ENCODE assay signal across 8 mouse cellular contexts in the genomic region with DNA sequence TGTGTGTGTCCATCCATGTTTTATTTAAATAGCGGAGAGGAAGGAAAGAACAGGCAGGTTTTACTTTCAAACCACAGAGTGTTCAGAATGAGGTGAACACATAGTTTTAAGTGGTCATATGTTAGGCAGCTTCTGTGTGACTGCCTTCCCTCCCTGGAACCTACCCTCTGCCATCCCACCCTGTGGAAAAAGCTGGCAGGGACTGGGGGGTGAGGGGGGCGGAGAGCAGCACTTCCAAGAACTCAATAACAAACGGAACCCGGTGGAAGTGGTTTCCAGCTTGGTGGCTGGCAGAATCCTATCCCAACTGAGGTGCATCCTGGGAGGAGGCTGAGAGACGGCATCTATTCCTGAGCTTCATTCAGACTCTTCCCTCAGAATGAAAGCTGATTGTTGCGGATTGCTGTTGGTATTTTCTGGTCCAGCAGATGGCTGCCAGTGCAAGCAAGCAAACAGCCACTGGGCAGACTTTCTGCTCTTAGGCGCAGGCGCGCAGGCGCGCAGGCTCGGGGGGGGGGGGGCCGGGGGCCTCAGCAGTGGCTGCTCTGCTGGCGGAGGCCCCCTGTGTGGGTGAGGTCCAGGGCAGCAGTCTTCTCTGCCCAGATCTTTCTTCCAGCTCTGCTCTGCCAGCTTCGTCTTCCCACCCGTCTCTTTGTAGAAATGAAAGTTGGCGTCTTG. TPM values are rescaled to one million over a fixed set of nuclear protein-coding genes. Genes with fewer than 3 reads are reported as not detected.
DNase-seq lines count a peak whose midpoint lies in the region; ATAC-seq and TF ChIP-seq lines count a peak whose summit lies in the region.

No protein-coding gene starts in this region.

- H3K36me3 ChIP-seq in erythroblast, embryonic 14.5 days (ENCODE audit: control insufficient read depth) = peaks cover 72% of the 10 kb centered on the region
- no peaks in the 10 kb centered on the region for H3K36me3 ChIP-seq in limb, embryonic 14.5 days (ENCODE audit: control insufficient read depth, insufficient read depth, low read length)
- H3K36me3 ChIP-seq in midbrain, embryonic 16.5 days (ENCODE audit: control insufficient read depth, insufficient read depth, low read length) = no peaks in the 10 kb centered on the region
- no peaks in the 10 kb centered on the region for H3K36me3 ChIP-seq in stomach, postnatal 0 days (ENCODE audit: control insufficient read depth, insufficient read depth, low read length)

- 27% methylated on average over 15 of the region's 17 CpGs for WGBS in limb, embryonic 14.5 days
- WGBS in midbrain, embryonic 16.5 days = 21% methylated on average over 12 of the region's 17 CpGs
- 38% methylated on average over 16 of the region's 17 CpGs for WGBS in stomach, postnatal 0 days

- peaks cover 76% of the 10 kb centered on the region for H3K4me1 ChIP-seq in erythroblast, embryonic 14.5 days (ENCODE audit: control insufficient read depth)
- no peaks in the 10 kb centered on the region for H3K4me1 ChIP-seq in limb, embryonic 14.5 days (ENCODE audit: control insufficient read depth, insufficient read depth, low read length)
- peaks cover 4% of the 10 kb centered on the region; the same call in 1 of the 2 replicates for H3K4me1 ChIP-seq in midbrain, embryonic 16.5 days (ENCODE audit: control insufficient read depth, insufficient read depth, low read length)
- no peaks in the 10 kb centered on the region for H3K4me1 ChIP-seq in stomach, postnatal 0 days (replicated peaks; ENCODE audit: control insufficient read depth, insufficient read depth)

- TF ChIP-seq POLR2A in limb, embryonic 14.5 days (IDR thresholded peaks at IDR 0.05; ENCODE audit: borderline replicate concordance, extremely low read depth, insufficient read depth, insufficient read length) = 0 out of 2 replicates have a peak, but pooled peaks have one; percentile 19

- no peaks in the 10 kb centered on the region for H3K9me3 ChIP-seq in erythroblast, embryonic 14.5 days (ENCODE audit: control insufficient read depth, low read length)
- H3K9me3 ChIP-seq in limb, embryonic 14.5 days (ENCODE audit: control insufficient read depth, low read length) = no peaks in the 10 kb centered on the region
- no peaks in the 10 kb centered on the region for H3K9me3 ChIP-seq in midbrain, embryonic 16.5 days (replicated peaks; ENCODE audit: control insufficient read depth, low read length, poor library complexity, severe bottlenecking)
- H3K9me3 ChIP-seq in stomach, postnatal 0 days (ENCODE audit: control insufficient read depth, low read length) = no peaks in the 10 kb centered on the region

- DNase-seq in cerebellum, postnatal 10 days = peak; percentile 78 to 80
- DNase-seq in gastrocnemius, postnatal 25 days = peak; percentile 63
- peak; percentile 59 for DNase-seq in kidney, adult 9 months
- peak; percentile 67 for DNase-seq in limb, embryonic 14.5 days (ENCODE audit: low spot score)
- DNase-seq in stomach, postnatal 0 days (ENCODE audit: low spot score) = peak; percentile 62

- TF ChIP-seq EP300 in stomach, postnatal 0 days (optimal IDR thresholded peaks at IDR 0.05) = no peak

- peak overlapping the region; percentile 15 for H3K27ac ChIP-seq in limb, embryonic 14.5 days (replicated peaks; ENCODE audit: low read depth, low read length)
- H3K27ac ChIP-seq in midbrain, embryonic 16.5 days (ENCODE audit: low read length) = peak overlapping the region; percentile 83
- peak overlapping the region; percentile 46; the same call in 1 of the 2 replicates for H3K27ac ChIP-seq in stomach, postnatal 0 days (replicated peaks)

- no peaks in the 10 kb centered on the region for H3K27me3 ChIP-seq in erythroblast, embryonic 14.5 days (ENCODE audit: control insufficient read depth)
- H3K27me3 ChIP-seq in limb, embryonic 14.5 days (ENCODE audit: control insufficient read depth, insufficient read depth, low read length) = no peaks in the 10 kb centered on the region
- no peaks in the 10 kb centered on the region for H3K27me3 ChIP-seq in midbrain, embryonic 16.5 days (ENCODE audit: control insufficient read depth, insufficient read depth, low read depth, low read length)
- H3K27me3 ChIP-seq in stomach, postnatal 0 days (ENCODE audit: control insufficient read depth, insufficient read depth, low read length) = no peaks in the 10 kb centered on the region

- H3K9ac ChIP-seq in limb, embryonic 14.5 days (ENCODE audit: low read depth, low read length, severe bottlenecking) = peak overlapping the region; percentile 40
- H3K9ac ChIP-seq in midbrain, embryonic 16.5 days (ENCODE audit: low read depth, low read length) = peak overlapping the region; percentile 66; the same call in 1 of the 2 replicates
- peak overlapping the region; percentile 36 for H3K9ac ChIP-seq in stomach, postnatal 0 days (ENCODE audit: low read length)

- no peak for ATAC-seq in erythroblast, adult 5-6 weeks (replicated peaks; ENCODE audit: low FRiP score, poor library complexity, severe bottlenecking)
- ATAC-seq in limb, embryonic 14.5 days (ENCODE audit: low FRiP score, low read depth) = peak; percentile 86
- ATAC-seq in midbrain, embryonic 16.5 days = peak; percentile 89
- peak; percentile 73 for ATAC-seq in stomach, postnatal 0 days (ENCODE audit: low FRiP score, low TSS enrichment)

- TF ChIP-seq CTCF in stomach, postnatal 0 days (IDR thresholded peaks at IDR 0.05; ENCODE audit: low read depth) = peak; percentile 69

- H3K4me2 ChIP-seq in limb, embryonic 14.5 days (replicated peaks; ENCODE audit: low read depth, low read length, severe bottlenecking) = peak overlapping the region; percentile 36
- H3K4me2 ChIP-seq in midbrain, embryonic 16.5 days (ENCODE audit: low read length) = peak overlapping the region; percentile 57
- peak overlapping the region; percentile 40 for H3K4me2 ChIP-seq in stomach, postnatal 0 days (replicated peaks; ENCODE audit: low read depth)

- peak overlapping the region; percentile 81 for H3K4me3 ChIP-seq in erythroblast, embryonic 14.5 days (replicated peaks)
- H3K4me3 ChIP-seq in limb, embryonic 14.5 days (replicated peaks; ENCODE audit: low read length) = peak overlapping the region; percentile 14; the same call in 1 of the 2 replicates
- peak overlapping the region; percentile 32 for H3K4me3 ChIP-seq in midbrain, embryonic 16.5 days (ENCODE audit: low read depth, low read length)
- peak overlapping the region; percentile 34 for H3K4me3 ChIP-seq in stomach, postnatal 0 days (ENCODE audit: low read depth, low read length)

RNA-seq across cellular contexts. Expression of a gene that starts 14.3 kb away (rescaled TPM):
- 8.1 TPM in 2 replicates for polyA plus RNA-seq in erythroblast, embryonic 14.5 days (2012)
- 24.9 and 26.5 TPM in 2 replicates for total RNA-seq in erythroblast, adult 5-6 weeks (2015; ENCODE audit: low replicate concordance)
- 6.2 and 14.2 TPM in 2 replicates for total RNA-seq in erythroblast, adult 5-6 weeks (2017; ENCODE audit: low replicate concordance)
- total RNA-seq in gastrocnemius, postnatal 25 days (2021) = 10 to 100 TPM; 50.3 to 67.8 TPM
- 4.6 and 6.0 TPM in 2 replicates for polyA plus RNA-seq in limb, embryonic 14.5 days (2012; rRNA removed)
- polyA plus RNA-seq in limb, embryonic 14.5 days (2014; fragmentation: Nextera tagmentation; extraction: Ambion mirVana) = 4.2 TPM in 2 replicates
- 0.47 and 0.83 TPM in 2 replicates for polyA plus RNA-seq in midbrain, embryonic 16.5 days (2015; fragmentation: Nextera tagmentation; extraction: Ambion mirVana)
- polyA plus RNA-seq in stomach, postnatal 0 days (2015; fragmentation: Nextera tagmentation; extraction: Ambion mirVana) = 10.4 and 11.5 TPM in 2 replicates

RNA-seq across cellular contexts. Expression of a gene that starts 29.5 kb away (rescaled TPM):
- 142 and 244 TPM in 2 replicates for polyA plus RNA-seq in erythroblast, embryonic 14.5 days (2012)
- not detected in 2 replicates for total RNA-seq in erythroblast, adult 5-6 weeks (2015; ENCODE audit: low replicate concordance)
- not detected in 2 replicates for total RNA-seq in erythroblast, adult 5-6 weeks (2017; ENCODE audit: low replicate concordance)
- total RNA-seq in gastrocnemius, postnatal 25 days (2021) = not detected
- polyA plus RNA-seq in limb, embryonic 14.5 days (2012; rRNA removed) = 0.78 TPM in 1 of 2 replicates, not detected in the other
- polyA plus RNA-seq in limb, embryonic 14.5 days (2014; fragmentation: Nextera tagmentation; extraction: Ambion mirVana) = not detected in 2 replicates
- not detected in 2 replicates for polyA plus RNA-seq in midbrain, embryonic 16.5 days (2015; fragmentation: Nextera tagmentation; extraction: Ambion mirVana)
- polyA plus RNA-seq in stomach, postnatal 0 days (2015; fragmentation: Nextera tagmentation; extraction: Ambion mirVana) = not detected in 2 replicates

RNA-seq across cellular contexts. Expression of a gene that starts 29.5 kb away (rescaled TPM):
- polyA plus RNA-seq in erythroblast, embryonic 14.5 days (2012) = 56.0 and 110 TPM in 2 replicates
- 53.5 and 84.5 TPM in 2 replicates for total RNA-seq in erythroblast, adult 5-6 weeks (2015; ENCODE audit: low replicate concordance)
- total RNA-seq in erythroblast, adult 5-6 weeks (2017; ENCODE audit: low replicate concordance) = 93.1 and 317 TPM in 2 replicates
- total RNA-seq in gastrocnemius, postnatal 25 days (2021) = 100 to 1,000 TPM; 143 to 154 TPM
- 50.0 and 83.6 TPM in 2 replicates for polyA plus RNA-seq in limb, embryonic 14.5 days (2012; rRNA removed)
- 107 and 124 TPM in 2 replicates for polyA plus RNA-seq in limb, embryonic 14.5 days (2014; fragmentation: Nextera tagmentation; extraction: Ambion mirVana)
- polyA plus RNA-seq in midbrain, embryonic 16.5 days (2015; fragmentation: Nextera tagmentation; extraction: Ambion mirVana) = 66.0 and 68.5 TPM in 2 replicates
- 301 and 327 TPM in 2 replicates for polyA plus RNA-seq in stomach, postnatal 0 days (2015; fragmentation: Nextera tagmentation; extraction: Ambion mirVana)

RNA-seq across cellular contexts. Expression of a gene that starts 34.4 kb away (rescaled TPM):
- polyA plus RNA-seq in erythroblast, embryonic 14.5 days (2012) = not detected in 2 replicates
- 0.42 TPM in 1 of 2 replicates, not detected in the other for total RNA-seq in erythroblast, adult 5-6 weeks (2015; ENCODE audit: low replicate concordance)
- not detected in 2 replicates for total RNA-seq in erythroblast, adult 5-6 weeks (2017; ENCODE audit: low replicate concordance)
- total RNA-seq in gastrocnemius, postnatal 25 days (2021) = not detected
- 0.03 and 0.10 TPM in 2 replicates for polyA plus RNA-seq in limb, embryonic 14.5 days (2012; rRNA removed)
- 0.10 TPM in 1 of 2 replicates, not detected in the other for polyA plus RNA-seq in limb, embryonic 14.5 days (2014; fragmentation: Nextera tagmentation; extraction: Ambion mirVana)
- polyA plus RNA-seq in midbrain, embryonic 16.5 days (2015; fragmentation: Nextera tagmentation; extraction: Ambion mirVana) = 1.3 and 2.0 TPM in 2 replicates
- 0.27 and 0.44 TPM in 2 replicates for polyA plus RNA-seq in stomach, postnatal 0 days (2015; fragmentation: Nextera tagmentation; extraction: Ambion mirVana)

RNA-seq across cellular contexts. Expression of a gene that starts 56.6 kb away (rescaled TPM):
- polyA plus RNA-seq in erythroblast, embryonic 14.5 days (2012) = not detected in 2 replicates
- 3.7 TPM in 1 of 2 replicates, not detected in the other for total RNA-seq in erythroblast, adult 5-6 weeks (2015; ENCODE audit: low replicate concordance)
- total RNA-seq in erythroblast, adult 5-6 weeks (2017; ENCODE audit: low replicate concordance) = 0.28 TPM in 1 of 2 replicates, not detected in the other
- 1 to 10 TPM; 3.0 to 3.6 TPM for total RNA-seq in gastrocnemius, postnatal 25 days (2021)
- polyA plus RNA-seq in limb, embryonic 14.5 days (2012; rRNA removed) = 0.85 and 1.1 TPM in 2 replicates
- polyA plus RNA-seq in limb, embryonic 14.5 days (2014; fragmentation: Nextera tagmentation; extraction: Ambion mirVana) = 0.36 and 0.41 TPM in 2 replicates
- 0.36 and 0.68 TPM in 2 replicates for polyA plus RNA-seq in midbrain, embryonic 16.5 days (2015; fragmentation: Nextera tagmentation; extraction: Ambion mirVana)
- 0.11 and 0.34 TPM in 2 replicates for polyA plus RNA-seq in stomach, postnatal 0 days (2015; fragmentation: Nextera tagmentation; extraction: Ambion mirVana)

Comparison
In these comparisons a context has a peak if more than half of its experiments do, and no peak if none do; other contexts are left out.
1. H3K4me3 ChIP-seq: peak in every context shown above with its lines; median percentile 81 in erythroblast, embryonic 14.5 days; 34 in stomach, postnatal 0 days; 32 in midbrain, embryonic 16.5 days; 14 in limb, embryonic 14.5 days.
2. H3K27ac ChIP-seq: peak in every context shown above with its lines; median percentile 83 in midbrain, embryonic 16.5 days; 46 in stomach, postnatal 0 days; 15 in limb, embryonic 14.5 days.
3. RNA of a gene that starts 29.5 kb away (polyA plus RNA-seq): 142 to 244 TPM in erythroblast, embryonic 14.5 days; not detected in stomach, postnatal 0 days, 0.78 TPM in limb, embryonic 14.5 days and not detected in midbrain, embryonic 16.5 days; every median in the first group is over 10 times any median in the second.
4. Peak in every context shown above with its lines, with median percentiles within 50 percentile points of each other: DNase-seq, H3K4me2 ChIP-seq and H3K9ac ChIP-seq.